Mouse (Mus musculus) stomach, postnatal 0 days (tissue): ENCODE data around the gene Nell2.

Experiments
- CTCF ChIP-seq: IDR thresholded peaks from 2 replicates; pipeline ENCODE4 v1.5.1; 2016; ENCODE audit warnings: antibody characterized with exemption, low read depth, mild to moderate bottlenecking, moderate library complexity
- EP300 ChIP-seq: optimal IDR thresholded peaks from 2 replicates; pipeline ENCODE3; 2016; ENCODE audit warnings: antibody characterized with exemption

GRCm38 (mm10) chr15:95049171-95049729 is 479.1 kb downstream of the Nell2 start:
- TF ChIP-seq CTCF (no peak), EP300 (no peak)
